Mouse (Mus musculus) myocyte (in vitro differentiated cells): ENCODE results near the gene Atp5h. TPM values are rescaled to one million over a fixed set of nuclear protein-coding genes. Genes with fewer than 3 reads are reported as not detected.

ENCODE experiments used
- H3K27me3 ChIP-seq: one replicate; pipeline ENCODE4 v1.6.1; 2011; ENCODE audit not compliant: control insufficient read depth, insufficient read depth, insufficient read length
- H3K36me3 ChIP-seq: one replicate; pipeline ENCODE4 v1.6.1; 2011; ENCODE audit not compliant: control insufficient read depth, insufficient read depth
- H3K4me2 ChIP-seq: one replicate; pipeline ENCODE4 v1.6.1; 2011; ENCODE audit warnings: low read depth, control low read depth
- H3K4me3 ChIP-seq: one replicate; pipeline ENCODE4 v1.5.1; 2011; ENCODE audit warnings: mild to moderate bottlenecking, control low read depth, moderate library complexity
- H3K79me2 ChIP-seq: one replicate; pipeline ENCODE4 v1.6.1; 2011; ENCODE audit not compliant: control insufficient read depth, insufficient read depth
- H3ac ChIP-seq: one replicate; pipeline ENCODE4 v1.6.1; 2011; ENCODE audit not compliant: control insufficient read depth, insufficient read length
- CEBPB ChIP-seq: IDR thresholded peaks from 2 replicates; pipeline ENCODE4 v1.6.1; 2011; ENCODE audit warnings: mild to moderate bottlenecking, moderate library complexity; ENCODE audit not compliant: poor library complexity, insufficient read depth, severe bottlenecking
- E2F4 ChIP-seq: IDR thresholded peaks from one replicate; pipeline ENCODE4 v1.6.1; 2011; ENCODE audit warnings: mild to moderate bottlenecking, control low read depth, moderate library complexity; ENCODE audit not compliant: insufficient read depth
- MAX ChIP-seq: IDR thresholded peaks from one replicate; pipeline ENCODE4 v1.6.1; 2011; ENCODE audit warnings: low read depth, mild to moderate bottlenecking, control low read depth
- MYOD1 ChIP-seq, 3 experiments: IDR thresholded peaks; one replicate each; pipeline ENCODE4 v1.6.1; 2011; ENCODE audit warnings: control low read depth in 2 of 3, low read depth in 2 of 3, mild to moderate bottlenecking in 2 of 3, moderate library complexity in 1 of 3; ENCODE audit not compliant: insufficient read length in 2 of 3, control insufficient read depth in 1 of 3
- MYOG ChIP-seq, 3 experiments: IDR thresholded peaks; one replicate each; pipeline ENCODE4 v1.6.1; 2011; ENCODE audit warnings: control low read depth in 2 of 3, low read depth in 2 of 3, mild to moderate bottlenecking in 2 of 3; ENCODE audit not compliant: insufficient read length in 2 of 3, control insufficient read depth in 1 of 3, insufficient read depth in 1 of 3
- POLR2A ChIP-seq: IDR thresholded peaks from one replicate; pipeline ENCODE4 v1.6.1; 2011; ENCODE audit warnings: low read depth, mild to moderate bottlenecking, control low read depth, moderate library complexity; ENCODE audit not compliant: insufficient read length
- POLR2AphosphoS2 ChIP-seq: IDR thresholded peaks from one replicate; pipeline ENCODE4 v1.6.1; 2011; ENCODE audit warnings: low read depth, control low read depth; ENCODE audit not compliant: insufficient read length
- REST ChIP-seq: IDR thresholded peaks from one replicate; pipeline ENCODE4 v1.6.1; 2011; ENCODE audit warnings: mild to moderate bottlenecking, control low read depth, moderate library complexity; ENCODE audit not compliant: insufficient read depth, insufficient read length
- SRF ChIP-seq: IDR thresholded peaks from one replicate; pipeline ENCODE4 v1.6.1; 2011; ENCODE audit warnings: low read depth; ENCODE audit not compliant: control insufficient read depth, insufficient read length
- TCF12 ChIP-seq: IDR thresholded peaks from one replicate; pipeline ENCODE4 v1.6.1; 2011; ENCODE audit warnings: mild to moderate bottlenecking, control low read depth; ENCODE audit not compliant: poor library complexity, insufficient read depth, severe bottlenecking
- TCF3 ChIP-seq: IDR thresholded peaks from one replicate; pipeline ENCODE4 v1.6.1; 2011; ENCODE audit warnings: low read depth, control low read depth; ENCODE audit not compliant: insufficient read length
- USF1 ChIP-seq: IDR thresholded peaks from one replicate; pipeline ENCODE4 v1.6.1; 2011; ENCODE audit warnings: low read depth, mild to moderate bottlenecking, control low read depth, moderate library complexity
- polyA plus RNA-seq: library from polyadenylated mRNA; unstranded; fragments of >200 nt; fragmentation: generic; extraction: Trizol; gene quantifications from one replicate; pipeline ENCODE4 v1.2.1, GENCODE M21; 2012; ENCODE audit warnings: missing spikeins

Atp5h gene
- polyA plus RNA-seq, 1 experiment = 693 TPM

DNA sequence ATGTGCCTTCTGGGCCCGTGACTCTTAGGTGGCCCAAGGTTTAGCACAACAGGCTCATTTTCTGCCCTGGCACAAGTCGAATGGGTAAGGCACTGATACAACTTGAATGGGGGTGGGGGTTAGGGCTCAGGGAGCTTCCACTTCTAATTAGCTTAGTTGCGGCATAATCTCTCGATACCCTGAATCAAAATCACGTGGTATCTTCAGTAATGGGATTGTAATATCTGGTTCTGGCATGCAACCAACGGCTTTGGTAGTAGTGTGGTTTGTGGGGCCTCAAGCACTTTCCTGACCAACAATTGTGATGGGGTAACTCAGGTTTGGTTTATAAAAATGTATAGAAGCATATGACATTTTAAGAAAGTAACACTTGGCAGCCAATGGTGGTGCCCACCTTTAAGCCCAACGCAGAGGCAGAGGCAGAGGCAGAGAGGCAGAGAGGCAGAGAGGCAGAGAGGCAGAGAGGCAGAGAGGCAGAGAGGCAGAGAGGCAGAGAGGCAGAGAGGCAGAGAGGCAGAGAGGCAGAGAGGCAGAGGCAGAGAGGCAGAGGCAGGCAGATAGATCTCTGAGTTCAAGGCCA lies 32.6 kb upstream of the Atp5h start:
- Histone ChIP-seq H3ac (no peak overlapping the region), H3K4me2 (no peak overlapping the region), H3K79me2 (no peaks in the 10 kb centered on the region), H3K4me3 (no peak overlapping the region), H3K36me3 (no peaks in the 10 kb centered on the region), H3K27me3 (peaks cover 24% of the 10 kb centered on the region)
- TF ChIP-seq MAX = no peak
- TF ChIP-seq E2F4 = no peak
- no peak for TF ChIP-seq POLR2AphosphoS2
- TF ChIP-seq MYOG (IDR thresholded peaks at IDR 0.05; ENCODE audit: control insufficient read depth in 1 of 3, insufficient read depth in 1 of 3, insufficient read length in 2 of 3, low read depth in 2 of 3) = no peak
- no peak for TF ChIP-seq TCF12
- TF ChIP-seq USF1 = no peak
- TF ChIP-seq CEBPB = no peak
- no peak for TF ChIP-seq MYOD1 (IDR thresholded peaks at IDR 0.05; ENCODE audit: control insufficient read depth in 1 of 3, insufficient read length in 2 of 3, low read depth in 2 of 3)
- no peak for TF ChIP-seq SRF
- no peak for TF ChIP-seq POLR2A

DNA sequence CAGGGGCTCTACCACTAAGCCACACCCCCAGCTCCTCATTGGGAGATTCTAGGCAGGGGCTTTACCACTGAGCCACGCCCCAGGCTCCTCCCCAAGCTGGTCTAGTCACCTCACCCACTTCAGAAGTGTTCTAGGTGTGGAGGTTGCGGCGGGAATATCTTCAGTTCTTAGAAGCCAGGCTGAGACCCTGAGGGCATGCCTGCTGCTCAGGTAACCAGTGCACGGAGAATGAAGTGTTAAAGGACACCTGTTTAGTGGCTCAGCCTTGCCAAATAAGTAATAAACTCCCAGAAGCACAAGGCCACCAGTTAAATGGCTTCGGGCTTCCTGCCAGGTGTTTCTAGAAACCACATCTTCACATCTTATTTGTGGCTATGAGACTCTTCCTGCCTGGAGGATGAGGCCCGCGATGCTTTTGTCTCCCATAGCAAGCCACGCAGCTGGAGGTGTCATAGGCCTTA lies 32.0 kb upstream of the Atp5h start:
- H3ac ChIP-seq = no peak overlapping the region
- peaks cover 24% of the 10 kb centered on the region for H3K27me3 ChIP-seq
- no peaks in the 10 kb centered on the region for H3K36me3 ChIP-seq
- no peak for TF ChIP-seq TCF3
- no peak for TF ChIP-seq E2F4
- no peak for TF ChIP-seq POLR2A
- TF ChIP-seq REST = no peak
- TF ChIP-seq CEBPB = no peak
- no peak for TF ChIP-seq USF1
- no peak for TF ChIP-seq MYOG (IDR thresholded peaks at IDR 0.05; ENCODE audit: control insufficient read depth in 1 of 3, insufficient read depth in 1 of 3, insufficient read length in 2 of 3, low read depth in 2 of 3)
- no peak for TF ChIP-seq MAX
- no peak for TF ChIP-seq POLR2AphosphoS2
- no peak for TF ChIP-seq SRF
- no peak for TF ChIP-seq TCF12
- TF ChIP-seq MYOD1 (IDR thresholded peaks at IDR 0.05; ENCODE audit: control insufficient read depth in 1 of 3, insufficient read length in 2 of 3, low read depth in 2 of 3) = no peak
- H3K4me3 ChIP-seq = no peak overlapping the region
- H3K4me2 ChIP-seq = no peak overlapping the region
- no peaks in the 10 kb centered on the region for H3K79me2 ChIP-seq

- Histone ChIP-seq H3K27me3 (peaks cover 19% of the 10 kb centered on the region), H3ac (no peak overlapping the region), H3K4me2 (no peak overlapping the region), H3K36me3 (no peaks in the 10 kb centered on the region), H3K79me2 (no peaks in the 10 kb centered on the region), H3K4me3 (no peak overlapping the region)
- TF ChIP-seq TCF3 = no peak
- no peak for TF ChIP-seq POLR2AphosphoS2
- no peak for TF ChIP-seq CEBPB
- no peak for TF ChIP-seq TCF12
- TF ChIP-seq MYOD1 (IDR thresholded peaks at IDR 0.05; ENCODE audit: control insufficient read depth in 1 of 3, insufficient read length in 2 of 3, low read depth in 2 of 3) = no peak
- no peak for TF ChIP-seq MYOG (IDR thresholded peaks at IDR 0.05; ENCODE audit: control insufficient read depth in 1 of 3, insufficient read depth in 1 of 3, insufficient read length in 2 of 3, low read depth in 2 of 3)
- TF ChIP-seq E2F4 = no peak
- no peak for TF ChIP-seq MAX
- no peak for TF ChIP-seq SRF
- TF ChIP-seq USF1 = no peak
- TF ChIP-seq POLR2A = no peak
These were observed 30.4 kb upstream of the Atp5h start for GRCm38 (mm10) chr11:115450176-115450575.

- peaks cover 19% of the 10 kb centered on the region for H3K27me3 ChIP-seq
These were observed 29.2 kb upstream of the Atp5h start for GRCm38 (mm10) chr11:115448998-115449397.

More at GRCm38 (mm10) chr11:115448998-115449397, 29.2 kb upstream of the Atp5h start:
- H3K4me3 ChIP-seq = no peak overlapping the region
- H3K79me2 ChIP-seq = no peaks in the 10 kb centered on the region
- TF ChIP-seq USF1 (no peak), MYOG (IDR thresholded peaks at IDR 0.05; ENCODE audit: control insufficient read depth in 1 of 3, insufficient read depth in 1 of 3, insufficient read length in 2 of 3, low read depth in 2 of 3) (no peak), CEBPB (no peak), POLR2A (no peak), SRF (no peak), POLR2AphosphoS2 (no peak), E2F4 (no peak), TCF12 (no peak), TCF3 (no peak), REST (no peak)
- no peak overlapping the region for H3ac ChIP-seq
- H3K36me3 ChIP-seq = no peaks in the 10 kb centered on the region
- H3K4me2 ChIP-seq = no peak overlapping the region
